Comparison of ENCODE assay signal across 24 mouse cellular contexts in the genomic region with DNA sequence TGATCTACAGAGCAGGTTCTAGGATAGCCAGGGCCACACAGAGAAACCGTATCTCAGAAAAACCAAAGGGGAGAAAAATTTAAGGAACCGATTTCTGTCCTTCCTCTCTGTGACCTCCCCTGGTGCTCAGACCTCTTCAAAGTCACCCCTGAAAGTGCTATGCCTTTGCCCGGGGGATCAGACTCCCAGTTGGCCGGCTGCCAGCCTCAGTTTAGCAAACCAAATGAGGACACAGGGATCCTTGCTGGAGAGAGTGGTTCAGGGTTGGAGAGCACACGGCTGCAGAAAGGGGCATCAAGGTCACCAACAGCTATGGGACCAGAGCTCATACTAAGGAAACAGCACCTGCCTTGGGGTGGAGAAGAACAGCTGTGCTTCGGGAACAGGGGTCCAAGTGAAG. TPM values are rescaled to one million over a fixed set of nuclear protein-coding genes. Genes with fewer than 3 reads are reported as not detected.
DNase-seq lines count a peak whose midpoint lies in the region; TF ChIP-seq lines count a peak whose summit lies in the region.
"Had no signal": no experiment of that assay in that cellular context is flagged by ENCODE, and none has a peak within 500 bp of the region (broad histone marks: within the 10 kb centered on the region; RNA-seq: fewer than 3 reads in every experiment).

No protein-coding gene starts in this region.

- H3K4me1 ChIP-seq in spleen, adult 2 months (ENCODE audit: control insufficient read depth, insufficient read depth, insufficient read length), result peaks cover 26% of the 10 kb centered on the region; the same call in 1 of the 2 replicates
- no peaks in the 10 kb centered on the region; the same call in none of the 2 replicates for H3K4me1 ChIP-seq in cerebellum, adult 2 months (ENCODE audit: control insufficient read depth, insufficient read depth, low read length)

- WGBS in spleen, adult 2 months, result 42% methylated on average over 6 of the region's 6 CpGs
- WGBS in cerebellum, adult 2 months, result 30% methylated on average over 6 of the region's 6 CpGs

- H3K27ac ChIP-seq in spleen, adult 2 months (ENCODE audit: insufficient read depth, low read length), result peak overlapping the region; percentile 53; the same call in 1 of the 2 replicates
- no peak overlapping the region for H3K27ac ChIP-seq in cerebellum, adult 2 months (ENCODE audit: insufficient read depth, low read length)
- H3K27ac ChIP-seq: embryonic facial prominence, embryonic 13.5 days; forebrain, embryonic 13.5 days; heart, embryonic 15.5 days; hindbrain, embryonic 14.5 days; kidney, postnatal 0 days; limb, embryonic 15.5 days; liver, embryonic 14.5 days; midbrain, embryonic 15.5 days had no signal

- no peak overlapping the region for H3K4me3 ChIP-seq in spleen, adult 2 months (ENCODE audit: extremely low read depth, insufficient read depth, insufficient read length)
- no peak overlapping the region for H3K4me3 ChIP-seq in cerebellum, adult 2 months (replicated peaks; ENCODE audit: insufficient read depth, low read depth, low read length)
- H3K4me3 ChIP-seq: embryonic facial prominence, embryonic 13.5 days; forebrain, embryonic 13.5 days; heart, embryonic 15.5 days; limb, embryonic 15.5 days; megakaryocyte, embryonic 14.5 days; midbrain, embryonic 15.5 days; myocyte had no signal

- H3K36me3 ChIP-seq in spleen, adult 2 months (ENCODE audit: control insufficient read depth, insufficient read depth, low read length), result no peaks in the 10 kb centered on the region
- H3K36me3 ChIP-seq: embryonic facial prominence, embryonic 13.5 days; heart, embryonic 15.5 days; limb, embryonic 15.5 days; midbrain, embryonic 15.5 days had no signal

- TF ChIP-seq POLR2A in spleen, adult 2 months (IDR thresholded peaks at IDR 0.05; ENCODE audit: low read depth, low read length), result no peak
- TF ChIP-seq POLR2A in cerebellum, adult 2 months (IDR thresholded peaks at IDR 0.05; ENCODE audit: borderline replicate concordance, insufficient read depth, low read length), result no peak

- no peaks in the 10 kb centered on the region for H3K27me3 ChIP-seq in spleen, adult 2 months (ENCODE audit: control insufficient read depth, insufficient read depth, low read length)
- no peaks in the 10 kb centered on the region for H3K27me3 ChIP-seq in cerebellum, adult 2 months (ENCODE audit: control insufficient read depth, insufficient read depth, low read length)
- H3K27me3 ChIP-seq: forebrain, embryonic 13.5 days; heart, embryonic 15.5 days; limb, embryonic 15.5 days; midbrain, embryonic 15.5 days had no signal

- TF ChIP-seq CTCF in spleen, adult 2 months (IDR thresholded peaks at IDR 0.05; ENCODE audit: extremely low read depth, insufficient read depth, insufficient read length, insufficient replicate concordance), result no peak
- TF ChIP-seq CTCF in cerebellum, adult 2 months (IDR thresholded peaks at IDR 0.05; ENCODE audit: borderline replicate concordance, insufficient read depth, low read depth, low read length), result no peak

- peak; percentile 34 to 45 for DNase-seq in adrenal gland, adult (ENCODE audit: inconsistent age in 2 of 2, low spot score in 1 of 2)
- DNase-seq in adrenal gland, postnatal 36 days, result no peak
- peak; percentile 47 to 60 for DNase-seq in kidney, postnatal 25 days
- no peak for DNase-seq in kidney, adult 9 months
- no peak for DNase-seq in spleen, adult 2 months (ENCODE audit: low read depth in 1 of 2, low spot score in 2 of 2)
- no peak for DNase-seq in spleen, postnatal 10 days (ENCODE audit: low spot score in 2 of 2)
- no peak for DNase-seq in cerebellum, adult 2 months
- DNase-seq: cerebellum, adult 18-20 months; cerebellum, postnatal 25 days; heart, postnatal 4 days; left cerebral cortex, postnatal 4 days; lung, embryonic 14.5 days; right cerebral cortex, postnatal 14 days; thymus, postnatal 25 days had no signal

RNA-seq across cellular contexts. Expression of gene She, which starts 33.9 kb away (rescaled TPM):
- total RNA-seq in adrenal gland, postnatal 36 days (2021), result 1 to 10 TPM; 7.8 to 8.5 TPM
- 1.1 TPM in 2 replicates for polyA plus RNA-seq in spleen, adult 2 months (2012; rRNA removed)
- 1.7 and 1.9 TPM in 2 replicates for polyA plus RNA-seq in cerebellum, adult 2 months (2012; rRNA removed)
- polyA plus RNA-seq: myocyte had no signal

RNA-seq across cellular contexts. Expression of gene Il6ra, which starts 48.0 kb away (rescaled TPM):
- 10 to 100 TPM in 1 of 2 experiments, 1 to 10 TPM in 1; 7.4 to 12.9 TPM for total RNA-seq in adrenal gland, postnatal 36 days (2021)
- polyA plus RNA-seq in spleen, adult 2 months (2012; rRNA removed), result 21.4 and 25.6 TPM in 2 replicates
- polyA plus RNA-seq in cerebellum, adult 2 months (2012; rRNA removed), result 1.1 and 1.3 TPM in 2 replicates

Comparison
In these comparisons a context has a peak if more than half of its experiments do, and no peak if none do; other contexts are left out.
1. DNase-seq: peak in adrenal gland, adult (2 of 2) and kidney, postnatal 25 days (2 of 2); none in adrenal gland, postnatal 36 days (0 of 2), kidney, adult 9 months (single experiment), spleen, adult 2 months (0 of 2), spleen, postnatal 10 days (0 of 2) and cerebellum, adult 2 months (0 of 2).